In the genomic region with DNA sequence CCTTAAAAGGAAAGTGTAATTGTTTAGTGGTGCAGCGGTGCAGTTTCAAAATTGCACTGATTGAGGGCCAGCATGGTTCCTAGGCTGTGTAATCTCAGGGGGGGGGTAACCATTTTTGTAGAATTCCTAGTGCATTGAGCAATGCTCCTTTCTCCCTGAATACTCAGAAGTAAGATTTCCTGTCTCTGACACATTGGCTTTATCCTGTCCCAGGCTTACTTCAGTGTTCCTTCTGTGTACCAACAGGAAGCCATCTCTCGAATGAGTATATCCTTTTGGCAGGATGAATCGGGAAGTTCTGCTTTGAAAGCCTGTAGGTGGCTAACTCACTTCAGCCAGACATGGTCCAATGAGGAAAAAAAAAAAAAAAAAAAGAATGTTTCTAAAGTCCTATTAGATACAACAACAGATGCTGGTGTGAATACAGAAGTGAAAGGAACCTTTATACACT, we compare ENCODE assay signal across 8 mouse cellular contexts. TPM values are rescaled to one million over a fixed set of nuclear protein-coding genes. Genes with fewer than 3 reads are reported as not detected.
DNase-seq lines count a peak whose midpoint lies in the region; ATAC-seq and TF ChIP-seq lines count a peak whose summit lies in the region.
"Not testable (repeated sequence)": the region's sequence is repeated elsewhere in the genome, so short reads cannot be mapped to it uniquely, and the experiment has no call there.

No protein-coding gene starts in this region.

- not testable (repeated sequence) for H3K36me3 ChIP-seq in embryonic facial prominence, embryonic 11.5 days (replicated peaks; ENCODE audit: control insufficient read depth, insufficient read depth, low read depth, low read length); lung, postnatal 0 days (ENCODE audit: insufficient read depth, low read length)

- DNase-seq in 3T3-L1 (ENCODE audit: low read depth, low spot score), result peak; percentile 52
- DNase-seq in adrenal gland, postnatal 10 days, result peak; percentile 50
- DNase-seq in embryonic facial prominence, embryonic 11.5 days (ENCODE audit: low spot score), result peak; percentile 9
- peak; percentile 40 for DNase-seq in gonadal fat pad, adult 2 months (ENCODE audit: low read depth)
- DNase-seq in heart, postnatal 25 days (ENCODE audit: low spot score), result peak; percentile 28
- DNase-seq in left cerebral cortex, adult 11 months (ENCODE audit: low spot score), result peak; percentile 35
- peak; percentile 80 for DNase-seq in lung, postnatal 0 days (ENCODE audit: low spot score)
- peak; percentile 23 to 36 for DNase-seq in right cerebral cortex, postnatal 10 days (ENCODE audit: low spot score in 2 of 2)

- not testable (repeated sequence) for H3K9ac ChIP-seq in embryonic facial prominence, embryonic 11.5 days (replicated peaks; ENCODE audit: low read length); lung, postnatal 0 days (replicated peaks; ENCODE audit: low read depth)

- H3K4me2 ChIP-seq in embryonic facial prominence, embryonic 11.5 days (ENCODE audit: low read depth, low read length); lung, postnatal 0 days (replicated peaks; ENCODE audit: low read depth, low read length): not testable (repeated sequence)

- H3K4me1 ChIP-seq in embryonic facial prominence, embryonic 11.5 days (ENCODE audit: control insufficient read depth, insufficient read depth, low read length); lung, postnatal 0 days (ENCODE audit: insufficient read depth, low read depth, low read length): not testable (repeated sequence)

- intact Hi-C loops in heart, postnatal 25 days (cut with DNase I), result loop anchor here (5.0 kb wide), 1 partner anchor 178 kb away; no protein-coding TSS in a partner anchor

- ATAC-seq in embryonic facial prominence, embryonic 11.5 days (replicated peaks; ENCODE audit: insufficient number of reproducible peaks, low FRiP score, low TSS enrichment, low read depth), result not testable (repeated sequence)
- ATAC-seq in lung, postnatal 0 days, result peak; percentile 62

- TF ChIP-seq CTCF in lung, postnatal 0 days (IDR thresholded peaks at IDR 0.05), result not testable (repeated sequence)

- not testable (repeated sequence) for H3K27me3 ChIP-seq in embryonic facial prominence, embryonic 11.5 days (ENCODE audit: control insufficient read depth, insufficient read depth, low read length); lung, postnatal 0 days (replicated peaks; ENCODE audit: insufficient read depth, low read length)

- H3K27ac ChIP-seq in embryonic facial prominence, embryonic 11.5 days (replicated peaks; ENCODE audit: low read depth, low read length); lung, postnatal 0 days (ENCODE audit: low read length): not testable (repeated sequence)

- H3K9me3 ChIP-seq in embryonic facial prominence, embryonic 11.5 days (replicated peaks; ENCODE audit: control insufficient read depth, low read length); lung, postnatal 0 days (ENCODE audit: low read length): not testable (repeated sequence)

- not testable (repeated sequence) for TF ChIP-seq EP300 in lung, postnatal 0 days (IDR thresholded peaks at IDR 0.05)

- WGBS in embryonic facial prominence, embryonic 11.5 days, result 83% methylated on average over 3 of the region's 3 CpGs
- WGBS in lung, postnatal 0 days, result 52% methylated on average over 3 of the region's 3 CpGs

- H3K4me3 ChIP-seq in embryonic facial prominence, embryonic 11.5 days (ENCODE audit: low read depth, low read length); lung, postnatal 0 days (ENCODE audit: low read depth, low read length): not testable (repeated sequence)

RNA-seq across cellular contexts. Expression of gene Gm21887, which starts 33.8 kb away (rescaled TPM):
- total RNA-seq in adrenal gland, postnatal 10 days (2021), result 100 to 1,000 TPM; 102 to 237 TPM
- 154 and 162 TPM in 2 replicates for polyA plus RNA-seq in embryonic facial prominence, embryonic 11.5 days (2014; fragmentation: Nextera tagmentation; extraction: Ambion mirVana)
- polyA plus RNA-seq in gonadal fat pad, adult 2 months (2012; rRNA removed), result 106 and 190 TPM in 2 replicates
- total RNA-seq in heart, postnatal 25 days (2021), result 10 to 100 TPM; 31.7 to 43.0 TPM
- 90.2 and 116 TPM in 2 replicates for polyA plus RNA-seq in lung, postnatal 0 days (2015; fragmentation: Nextera tagmentation; extraction: Ambion mirVana)

Comparison
In these comparisons a context has a peak if more than half of its experiments do, and no peak if none do; other contexts are left out.
1. DNase-seq: peak in every context shown above with its lines; median percentile 80 in lung, postnatal 0 days; 52 in 3T3-L1; 50 in adrenal gland, postnatal 10 days; 40 in gonadal fat pad, adult 2 months; 35 in left cerebral cortex, adult 11 months; 30 in right cerebral cortex, postnatal 10 days; 28 in heart, postnatal 25 days; 9 in embryonic facial prominence, embryonic 11.5 days.